Mouse (Mus musculus) right cerebral cortex, adult 2 months (tissue): ENCODE measurements at regions not wholly inside any gene's neighbourhood (a gene's known extent, or its start where the extent isn't known, plus 50 kb on each side); places are given as distances from the start of the nearest gene placed in this dataset.
"Not testable (repeated sequence)": the region's sequence is repeated elsewhere in the genome, so short reads cannot be mapped to it uniquely, and the experiment has no call there.

Experiments used
- DNase-seq, 2 experiments: peaks; one replicate each; pipeline ENCODE4 v3.0.0; 2021 to 2022; ENCODE audit warnings: low spot score in 2 of 2

DNA sequence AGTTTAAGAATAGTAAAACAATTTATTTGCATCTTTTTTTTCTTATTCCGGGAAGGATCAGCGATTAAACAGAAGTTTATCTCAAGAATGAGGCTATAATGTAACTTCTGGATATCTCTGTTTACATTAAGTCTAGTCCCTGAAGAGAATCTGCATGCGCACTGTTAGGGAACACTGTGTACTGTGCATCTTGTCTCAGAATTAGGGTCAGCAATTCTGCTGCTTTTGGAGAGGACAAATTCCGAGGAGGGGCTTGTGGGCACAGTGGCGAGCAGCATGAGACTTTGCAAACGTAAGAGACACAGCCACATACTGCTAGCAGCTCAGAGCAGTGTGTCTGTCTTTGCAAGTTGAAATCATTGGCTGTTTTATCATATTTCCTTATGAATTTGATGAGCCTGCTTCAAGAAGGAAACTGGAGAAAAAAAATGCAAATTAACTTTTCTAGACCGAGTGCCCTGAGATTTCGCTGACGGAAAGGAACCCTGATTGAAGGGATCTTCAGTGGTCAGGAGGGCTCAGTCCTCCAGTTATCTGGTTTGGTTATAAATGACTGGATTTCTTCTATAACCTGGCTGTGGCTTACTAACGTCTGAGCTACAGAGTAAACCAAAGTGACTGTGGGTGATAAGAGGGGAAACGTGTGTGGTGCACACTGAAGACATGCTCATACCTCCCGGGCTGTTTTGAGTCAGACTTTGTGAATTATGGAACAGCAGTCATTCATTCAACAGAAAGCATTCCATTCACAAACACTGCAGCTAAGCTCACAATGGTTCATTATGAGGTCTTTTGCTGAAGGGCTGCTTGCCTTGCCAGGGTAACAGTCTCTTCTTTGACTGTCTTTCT lies 305.1 kb downstream of the Ets1 start:
- DNase-seq = no peak

DNA sequence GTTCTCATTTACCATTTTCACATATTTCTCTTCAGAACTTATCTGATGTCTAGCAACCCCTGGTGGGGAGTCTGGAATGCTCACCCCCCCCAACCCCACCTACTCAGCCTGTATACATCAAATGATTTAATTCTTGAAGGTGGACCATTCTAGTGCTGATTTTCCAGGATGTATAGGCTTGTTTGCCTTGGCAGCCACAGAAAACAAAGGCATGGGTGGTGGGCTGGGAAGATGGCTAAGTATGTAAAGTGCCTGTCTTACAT lies 305.7 kb downstream of the Ets1 start:
- no peak for DNase-seq

DNA sequence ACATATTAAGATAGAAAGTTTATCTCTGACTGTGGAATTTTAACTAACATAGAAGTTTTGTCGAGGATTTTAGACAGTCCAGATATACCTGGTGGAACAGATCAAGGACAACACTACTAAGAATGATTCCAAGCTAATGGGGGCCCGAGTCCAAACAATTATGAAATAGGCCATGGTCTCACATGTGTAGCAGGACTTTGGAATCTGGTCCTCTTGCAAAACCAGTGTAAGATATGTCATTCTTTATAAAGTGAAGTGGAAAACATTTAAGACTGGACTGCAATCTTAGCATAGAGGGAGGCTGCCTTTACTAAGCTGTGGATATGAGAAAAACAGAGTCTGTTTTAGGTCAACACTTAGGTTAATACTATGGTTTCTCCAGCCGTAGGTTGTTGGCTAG lies 311.2 kb downstream of the Ets1 start:
- DNase-seq = no peak

- DNase-seq = no peak
Measured at GRCm38 (mm10) chr9:32949036-32949435, 313.0 kb downstream of the Ets1 start.

- DNase-seq = no peak
Measured at GRCm38 (mm10) chr9:32958716-32959115, 322.7 kb downstream of the Ets1 start.

DNA sequence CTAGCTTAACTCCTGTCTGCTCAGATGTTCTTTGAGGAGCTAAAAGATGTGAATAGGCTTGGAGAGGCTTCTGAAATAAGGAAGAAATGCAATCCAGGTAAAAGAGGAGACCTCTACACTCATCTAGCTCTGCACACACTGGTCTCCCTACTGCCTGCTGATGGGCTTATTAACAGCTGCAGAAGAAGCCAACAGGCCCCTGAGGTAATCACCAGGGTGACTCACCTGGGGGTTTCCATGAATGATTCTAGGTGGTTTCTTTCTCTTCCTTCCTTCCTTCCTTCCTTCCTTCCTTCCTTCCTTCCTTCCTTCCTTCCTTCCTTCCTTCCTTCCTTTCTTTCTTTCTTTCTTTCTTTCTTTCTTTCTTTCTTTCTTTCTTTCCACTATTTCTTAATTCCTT lies 323.4 kb downstream of the Ets1 start:
- DNase-seq = not testable (repeated sequence)

DNA sequence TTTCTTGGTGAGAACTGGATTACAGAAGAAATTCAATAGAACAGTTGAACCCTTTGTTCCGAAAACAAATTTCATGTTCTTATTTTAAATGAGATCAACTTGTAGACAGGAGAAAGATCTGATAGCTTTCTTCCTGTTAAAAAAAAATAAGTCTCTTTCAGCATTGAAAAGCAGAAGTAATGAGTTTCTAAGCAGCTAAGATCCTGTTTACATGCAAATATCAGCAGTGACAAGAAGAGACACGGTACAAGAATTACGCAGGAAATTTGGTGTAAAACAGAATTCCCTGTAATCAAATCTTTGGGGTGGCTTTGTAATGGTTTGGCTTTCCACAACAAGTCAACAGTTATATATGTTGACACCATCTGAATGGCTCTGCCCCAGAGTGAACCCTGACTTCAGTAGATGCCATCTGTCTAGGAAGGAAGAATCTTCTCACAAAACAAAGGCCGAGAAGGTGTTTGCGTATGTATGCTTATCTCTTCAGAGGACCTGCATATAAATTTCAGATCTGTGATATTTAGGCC lies 326.7 kb downstream of the Ets1 start:
- no peak for DNase-seq

- DNase-seq = no peak
Measured at GRCm38 (mm10) chr9:32968446-32968845, 332.4 kb downstream of the Ets1 start.

GRCm38 (mm10) chr9:32971421-32971820 lies 335.4 kb downstream of the Ets1 start:
- DNase-seq = no peak

- DNase-seq = no peak
Measured at GRCm38 (mm10) chr9:32971926-32972325, 335.9 kb downstream of the Ets1 start.

DNA sequence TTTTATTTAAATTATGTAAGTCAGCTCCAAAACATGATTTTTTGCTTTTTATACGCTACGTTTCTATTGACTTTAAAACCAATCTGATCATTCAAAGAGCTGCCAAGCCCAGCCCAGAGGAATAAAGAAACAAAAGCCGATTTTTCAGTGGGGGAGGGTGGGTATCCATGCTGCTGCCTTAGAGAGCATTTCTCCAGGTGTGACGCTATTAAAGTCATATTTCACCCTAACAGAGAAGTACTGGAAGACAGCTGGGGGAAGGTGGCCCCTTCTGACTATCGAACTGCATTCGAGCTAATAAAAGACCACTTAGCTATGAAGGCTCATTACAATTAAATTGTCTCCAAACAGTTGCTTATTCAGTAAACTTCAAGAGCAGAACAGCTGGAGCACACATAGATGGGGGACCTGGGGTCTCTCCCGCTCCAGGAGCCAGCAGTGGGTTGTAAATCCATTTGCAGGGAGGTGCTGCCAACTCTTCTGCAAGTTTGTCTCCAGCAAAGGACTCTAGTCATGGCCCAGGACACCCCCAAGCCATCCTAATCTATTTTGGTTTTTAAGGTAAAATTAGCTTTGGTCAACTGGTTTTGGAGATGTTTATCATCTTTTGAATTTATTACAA lies 336.5 kb downstream of the Ets1 start:
- DNase-seq = no peak

- no peak for DNase-seq
Measured at GRCm38 (mm10) chr9:32977732-32978131, 341.7 kb downstream of the Ets1 start.

DNA sequence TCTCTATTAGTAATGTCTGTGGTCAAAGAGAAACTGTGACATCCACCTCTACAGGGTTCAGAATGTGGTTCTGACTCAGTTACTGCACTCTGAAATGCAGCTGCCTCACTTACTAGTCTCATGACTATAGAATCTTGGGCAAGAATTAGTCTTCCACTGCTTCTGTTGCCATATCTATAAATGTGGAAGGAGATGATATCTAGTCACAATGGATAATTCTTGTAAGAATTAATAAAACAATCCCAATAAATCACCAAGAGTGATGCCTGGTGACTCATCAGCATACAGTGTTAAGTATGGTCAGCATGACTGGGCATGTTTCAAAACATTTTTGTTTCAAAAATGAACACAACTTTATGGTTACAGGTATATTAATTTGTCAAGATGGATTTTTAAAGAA lies 344.8 kb downstream of the Ets1 start:
- DNase-seq = no peak

DNA sequence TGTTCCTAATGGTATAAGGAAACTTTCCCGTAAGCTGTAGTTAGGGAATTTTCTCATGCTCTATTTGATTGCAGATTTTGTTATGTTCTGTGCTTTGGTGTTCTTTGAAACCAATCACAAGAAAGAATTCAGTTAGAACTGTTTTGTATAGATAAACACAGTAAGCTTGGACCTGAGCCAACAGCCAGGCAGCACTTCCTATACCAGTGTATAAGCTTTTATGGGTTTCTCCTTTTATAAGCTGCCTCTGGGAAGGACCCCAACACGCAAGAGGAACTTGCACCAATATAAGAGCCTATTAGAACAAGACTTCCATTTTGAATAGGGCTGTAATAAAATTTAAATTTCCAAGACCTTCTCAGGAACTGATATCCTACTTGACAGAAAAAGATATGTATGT lies 347.2 kb downstream of the Ets1 start:
- DNase-seq = no peak

GRCm38 (mm10) chr9:32986836-32987673 lies 351.0 kb downstream of the Ets1 start:
- no peak for DNase-seq

DNA sequence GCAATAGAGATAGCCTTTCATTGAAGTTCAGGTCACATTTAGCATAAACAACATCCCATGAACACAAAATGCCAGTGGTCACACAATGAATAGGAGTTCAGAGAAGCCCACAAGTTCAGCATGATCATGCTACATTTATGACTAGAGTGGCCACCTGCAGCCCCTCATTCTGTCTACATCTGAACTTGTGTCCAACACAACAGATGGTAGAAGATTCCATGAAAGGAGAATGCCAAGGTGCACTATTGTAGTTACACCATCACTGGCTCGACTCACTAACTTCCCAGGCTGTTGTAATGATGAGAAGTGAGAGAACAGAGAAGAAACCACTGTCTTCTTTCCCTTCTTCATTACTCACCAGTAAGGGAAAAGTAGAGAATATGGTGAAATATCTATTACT lies 353.0 kb downstream of the Ets1 start:
- DNase-seq = no peak

- no peak for DNase-seq
Measured at GRCm38 (mm10) chr9:32998323-32998722, 362.3 kb downstream of the Ets1 start.

DNA sequence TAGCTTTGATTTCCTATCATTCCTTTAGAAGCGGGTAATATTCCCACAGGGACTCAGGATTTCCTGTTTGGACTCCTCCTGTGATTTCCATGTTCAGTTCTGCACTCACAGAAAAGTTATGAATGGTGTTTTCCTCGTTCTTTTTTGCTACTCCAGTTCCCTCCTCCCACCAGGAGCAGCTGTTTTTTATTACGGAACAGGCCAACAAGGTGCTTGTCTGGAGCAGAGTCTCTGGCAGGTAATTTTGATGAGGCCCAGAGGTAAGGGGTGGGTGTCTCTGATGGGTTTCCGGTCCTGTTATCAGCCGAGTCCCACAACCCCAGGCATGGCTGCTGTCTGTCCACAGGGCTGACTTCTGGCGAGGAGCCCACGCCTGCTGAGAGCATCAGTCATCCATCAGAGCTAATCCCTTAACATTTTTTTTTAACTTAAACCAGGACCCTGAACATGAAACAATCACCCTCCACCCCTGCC lies 364.7 kb downstream of the Ets1 start:
- no peak for DNase-seq

- DNase-seq = no peak
Measured at GRCm38 (mm10) chr9:33001165-33001949, 365.3 kb downstream of the Ets1 start.

GRCm38 (mm10) chr9:33003880-33004279 lies 367.9 kb downstream of the Ets1 start:
- DNase-seq = no peak

GRCm38 (mm10) chr9:33004536-33004935 lies 368.5 kb downstream of the Ets1 start:
- DNase-seq = no peak
